Mouse (Mus musculus) olfactory bulb, adult 2 months (tissue): ENCODE data around the gene Chst12.

Source experiments
- CTCF ChIP-seq: fragments of 200-500 bp; IDR thresholded peaks from 2 replicates; pipeline ENCODE4 v1.5.1; 2012; ENCODE audit warnings: low read depth, mild to moderate bottlenecking, low read length, moderate library complexity; ENCODE audit not compliant: insufficient read depth
- POLR2A ChIP-seq: fragments of 200-500 bp; IDR thresholded peaks from 2 replicates; pipeline ENCODE4 v1.6.1; 2012; ENCODE audit warnings: mild to moderate bottlenecking, low read depth, low read length, moderate library complexity; ENCODE audit not compliant: insufficient read depth

GRCm38 (mm10) chr5:140517921-140518230 is 12.5 kb downstream of the Chst12 start:
- TF ChIP-seq POLR2A (no peak), CTCF (no peak)
